Mouse (Mus musculus): Measurements from ENCODE around the gene Bpifb1. TPM values are rescaled to one million over a fixed set of nuclear protein-coding genes. Genes with fewer than 3 reads are reported as not detected.
"Not testable (repeated sequence)": the region's sequence is repeated elsewhere in the genome, so short reads cannot be mapped to it uniquely, and the experiment has no call there.

The Bpifb1 gene
- polyA plus RNA-seq, 1 experiment from 2014 or later: 0.21 TPM

DNA sequence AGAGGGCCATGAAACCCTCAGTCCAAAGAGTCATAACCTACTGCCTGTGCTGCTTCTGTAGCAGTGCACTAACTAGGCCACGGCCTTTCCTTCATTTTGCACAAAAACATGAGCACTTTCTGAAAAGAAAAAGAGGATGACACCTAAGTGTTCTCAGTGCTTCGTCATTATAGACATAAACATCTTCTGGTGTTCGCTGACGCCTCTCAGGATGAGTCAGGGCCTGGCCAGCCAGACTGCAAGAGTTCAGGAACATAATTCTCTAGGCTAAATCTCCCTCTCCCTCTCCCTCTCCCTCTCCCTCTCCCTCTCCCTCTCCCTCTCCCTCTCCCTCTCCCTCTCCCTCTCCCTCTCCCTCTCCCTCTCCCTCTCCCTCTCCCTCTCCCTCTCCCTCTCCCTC lies 7.6 kb upstream of the Bpifb1 start:
- 51% methylated on average over 4 of the region's 4 CpGs for WGBS (ENCODE audit: insufficient replicate concordance)
- not testable (repeated sequence) for H3K9ac ChIP-seq; H3K9me3 ChIP-seq (replicated peaks); H3K36me3 ChIP-seq (replicated peaks); H3K4me2 ChIP-seq; H3K27ac ChIP-seq (replicated peaks); H3K4me1 ChIP-seq (replicated peaks); H3K4me3 ChIP-seq (replicated peaks); ATAC-seq (ENCODE audit: insufficient read depth); H3K27me3 ChIP-seq

DNA sequence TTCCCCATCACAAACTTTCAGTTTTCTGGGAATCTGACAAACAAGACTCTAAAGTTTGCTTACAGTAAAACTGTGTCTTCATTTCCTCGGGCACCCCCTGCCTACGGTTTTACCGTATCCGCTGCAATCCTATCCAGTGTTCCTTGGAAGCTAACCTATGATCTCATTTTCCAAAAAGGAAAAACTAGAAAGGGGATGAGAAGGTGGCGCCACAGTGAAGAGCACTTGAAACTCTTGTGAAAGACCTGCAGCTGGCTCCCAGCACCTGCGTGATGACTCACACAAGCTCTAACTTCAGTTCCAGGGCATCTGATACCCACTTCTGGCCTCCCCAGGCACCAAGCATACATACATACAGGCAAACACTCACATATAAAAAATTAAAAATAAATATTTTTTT lies 5.3 kb upstream of the Bpifb1 start:
- Histone ChIP-seq H3K4me3 (replicated peaks) (no peak overlapping the region), H3K4me2 (no peak overlapping the region), H3K27me3 (no peaks in the 10 kb centered on the region), H3K9ac (no peak overlapping the region), H3K4me1 (replicated peaks) (no peaks in the 10 kb centered on the region), H3K36me3 (replicated peaks) (no peaks in the 10 kb centered on the region), H3K9me3 (replicated peaks) (no peaks in the 10 kb centered on the region), H3K27ac (replicated peaks) (no peak overlapping the region)
- WGBS (ENCODE audit: insufficient replicate concordance): 71% methylated on average over 6 of the region's 6 CpGs
- ATAC-seq (ENCODE audit: insufficient read depth): no peak

DNA sequence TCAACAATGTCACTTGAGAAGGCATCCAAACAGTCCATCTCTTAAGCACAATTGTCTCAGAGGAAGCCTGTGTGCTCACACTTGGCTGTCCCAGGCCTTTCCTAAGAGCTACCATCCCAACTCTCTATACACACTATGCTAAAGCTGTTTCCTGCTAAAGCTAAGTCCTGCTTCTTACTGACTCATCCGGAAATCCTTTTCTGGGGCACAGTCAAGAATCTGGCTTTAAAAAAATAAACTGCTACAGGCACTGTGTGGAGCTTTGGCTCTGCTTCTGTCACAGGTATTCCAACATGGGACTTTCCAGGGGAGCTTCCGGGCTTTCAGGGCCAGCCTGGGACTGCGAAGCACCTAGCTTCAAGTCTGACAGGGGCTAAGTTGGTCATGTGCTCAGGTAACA lies 4.9 kb upstream of the Bpifb1 start:
- H3K9me3 ChIP-seq (replicated peaks): no peaks in the 10 kb centered on the region
- no peak overlapping the region for H3K4me2 ChIP-seq
- WGBS (ENCODE audit: insufficient replicate concordance): 52% methylated on average over 3 of the region's 3 CpGs
- no peak overlapping the region for H3K4me3 ChIP-seq (replicated peaks)
- H3K36me3 ChIP-seq (replicated peaks): no peaks in the 10 kb centered on the region
- no peak for ATAC-seq (ENCODE audit: insufficient read depth)
- no peaks in the 10 kb centered on the region for H3K4me1 ChIP-seq (replicated peaks)
- no peak overlapping the region for H3K9ac ChIP-seq
- H3K27me3 ChIP-seq: no peaks in the 10 kb centered on the region
- H3K27ac ChIP-seq (replicated peaks): no peak overlapping the region

DNA sequence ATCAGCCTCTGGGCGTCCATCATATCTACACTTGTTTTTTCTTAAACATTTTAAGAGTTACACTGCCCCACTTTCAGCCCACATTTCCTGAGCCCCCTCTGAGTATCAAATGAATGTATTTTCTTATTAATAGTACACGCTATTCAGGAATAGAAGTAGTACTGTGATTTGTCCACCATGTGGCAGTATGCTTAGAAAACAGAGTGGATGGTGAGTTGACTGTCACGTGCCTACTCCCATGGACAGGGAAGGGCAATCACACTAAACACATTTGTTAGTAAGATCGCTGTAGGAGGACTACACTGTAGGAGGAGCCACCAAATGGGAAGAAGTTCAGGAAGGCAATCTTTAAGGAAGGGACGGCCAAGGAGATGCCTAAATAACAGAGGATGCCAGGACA lies 3.1 kb upstream of the Bpifb1 start:
- H3K4me3 ChIP-seq (replicated peaks): no peak overlapping the region
- no peak overlapping the region for H3K4me2 ChIP-seq
- no peak for ATAC-seq (ENCODE audit: insufficient read depth)
- no peaks in the 10 kb centered on the region for H3K4me1 ChIP-seq (replicated peaks)
- H3K9me3 ChIP-seq (replicated peaks): no peaks in the 10 kb centered on the region
- no peak overlapping the region for H3K27ac ChIP-seq (replicated peaks)
- no peaks in the 10 kb centered on the region for H3K27me3 ChIP-seq
- no peak overlapping the region for H3K9ac ChIP-seq
- WGBS (ENCODE audit: insufficient replicate concordance): 30% methylated on average over 5 of the region's 5 CpGs
- no peaks in the 10 kb centered on the region for H3K36me3 ChIP-seq (replicated peaks)

DNA sequence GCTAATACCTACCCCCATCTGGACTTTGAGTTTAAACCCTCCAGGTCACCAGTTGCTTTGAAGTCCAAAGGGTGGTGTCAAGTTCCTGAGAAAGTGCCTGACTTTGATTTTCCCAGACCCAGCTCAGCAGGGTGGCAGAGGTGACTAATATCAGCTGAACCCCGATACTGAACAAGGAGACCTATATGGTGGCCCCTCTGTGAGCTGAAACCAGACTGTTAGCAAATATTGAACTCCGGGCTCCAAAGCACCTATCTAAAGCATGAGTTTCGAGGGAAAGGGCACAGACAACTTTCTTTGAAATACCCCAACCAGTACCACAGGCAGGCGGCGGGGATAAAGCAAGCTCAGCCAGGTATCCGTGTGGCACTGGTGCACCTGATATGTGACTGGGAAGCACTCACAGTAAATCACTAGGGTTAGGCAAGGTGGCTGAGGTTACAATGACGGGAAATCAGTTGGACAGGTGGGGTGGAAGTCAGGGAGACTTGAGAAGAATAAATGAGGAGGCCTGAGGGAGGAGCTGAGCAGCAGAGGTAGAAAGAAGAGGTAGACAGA lies 662 bp upstream of the Bpifb1 start:
- Histone ChIP-seq H3K4me1 (replicated peaks) (no peaks in the 10 kb centered on the region), H3K27me3 (no peaks in the 10 kb centered on the region), H3K4me3 (replicated peaks) (no peak overlapping the region), H3K9me3 (replicated peaks) (no peaks in the 10 kb centered on the region), H3K4me2 (no peak overlapping the region), H3K27ac (replicated peaks) (no peak overlapping the region), H3K9ac (no peak overlapping the region), H3K36me3 (replicated peaks) (no peaks in the 10 kb centered on the region)
- WGBS (ENCODE audit: insufficient replicate concordance): 58% methylated on average over 7 of the region's 7 CpGs
- ATAC-seq (ENCODE audit: insufficient read depth): no peak

DNA sequence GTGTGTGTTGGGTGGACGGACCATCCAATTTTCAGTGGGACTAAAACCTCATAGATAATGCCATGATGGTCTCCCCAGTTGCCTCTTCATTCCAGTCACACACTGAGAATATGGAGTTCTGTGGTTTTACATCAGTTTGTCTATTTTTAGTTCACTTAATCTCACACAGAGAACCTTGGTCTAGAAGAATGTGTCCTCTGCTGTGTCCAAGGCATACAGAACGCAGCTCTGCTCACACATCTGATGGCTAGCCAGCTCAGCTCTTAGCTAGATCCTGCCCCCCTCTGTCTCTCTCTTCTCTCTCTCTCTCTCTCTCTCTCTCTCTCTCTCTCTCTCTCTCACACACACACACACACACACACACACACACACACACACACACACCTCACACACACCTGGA lies 1.5 kb downstream of the Bpifb1 start:
- WGBS (ENCODE audit: insufficient replicate concordance): 57% methylated on average over 2 of the region's 2 CpGs
- Histone ChIP-seq H3K9ac (no peak overlapping the region), H3K9me3 (replicated peaks) (no peaks in the 10 kb centered on the region), H3K27me3 (no peaks in the 10 kb centered on the region), H3K4me3 (replicated peaks) (no peak overlapping the region), H3K36me3 (replicated peaks) (no peaks in the 10 kb centered on the region), H3K4me1 (replicated peaks) (no peaks in the 10 kb centered on the region), H3K27ac (replicated peaks) (no peak overlapping the region), H3K4me2 (no peak overlapping the region)
- no peak for ATAC-seq (ENCODE audit: insufficient read depth)

DNA sequence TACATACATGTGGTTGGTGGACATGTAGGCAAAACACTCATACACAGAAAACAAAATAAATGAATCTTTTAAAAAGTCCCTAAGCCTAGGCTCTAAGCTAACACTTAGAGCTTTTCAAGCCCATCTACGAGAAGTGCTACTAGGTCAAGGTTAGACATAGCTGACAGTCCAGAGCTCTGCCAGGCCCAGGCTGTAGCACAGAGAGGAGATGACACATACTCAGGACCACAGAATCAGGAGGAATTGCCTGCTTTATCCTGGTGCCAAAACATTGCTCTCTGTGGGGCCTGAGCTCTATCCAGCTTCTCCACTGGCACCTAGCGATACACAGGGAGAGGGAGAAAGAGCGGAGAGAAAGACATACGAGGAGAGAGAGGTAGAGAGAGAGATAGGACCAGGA lies 2.5 kb downstream of the Bpifb1 start:
- Histone ChIP-seq H3K4me1 (replicated peaks) (no peaks in the 10 kb centered on the region), H3K27me3 (no peaks in the 10 kb centered on the region), H3K27ac (replicated peaks) (no peak overlapping the region), H3K9ac (no peak overlapping the region), H3K4me3 (replicated peaks) (no peak overlapping the region), H3K36me3 (replicated peaks) (no peaks in the 10 kb centered on the region), H3K9me3 (replicated peaks) (no peaks in the 10 kb centered on the region), H3K4me2 (no peak overlapping the region)
- ATAC-seq (ENCODE audit: insufficient read depth): no peak
- 61% methylated on average over 4 of the region's 4 CpGs for WGBS (ENCODE audit: insufficient replicate concordance)

DNA sequence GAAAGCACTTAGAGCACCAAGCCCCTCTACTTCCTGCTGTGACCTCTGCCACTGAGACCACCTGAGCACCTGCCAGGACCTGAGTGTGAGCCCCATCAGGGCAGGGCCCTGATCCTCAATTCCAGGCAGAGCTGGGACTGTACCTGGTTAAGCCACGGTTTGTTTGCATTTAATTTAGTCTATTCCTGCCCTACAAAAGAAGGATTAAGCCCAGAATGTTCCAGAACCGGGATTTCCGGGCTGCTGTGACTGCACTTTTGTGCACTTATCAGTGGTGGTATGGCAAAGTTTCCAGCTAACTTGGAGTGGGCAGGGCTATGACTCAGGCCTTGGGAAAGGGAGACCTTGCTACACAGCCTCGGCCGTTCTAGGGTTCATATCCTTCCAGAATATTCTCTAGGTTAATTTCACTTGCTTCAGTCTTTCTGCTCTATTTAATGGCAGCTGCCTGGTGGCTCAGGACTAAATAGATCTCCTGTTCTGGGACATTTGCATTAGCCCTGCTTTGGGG lies 3.4 kb downstream of the Bpifb1 start:
- H3K9me3 ChIP-seq (replicated peaks): no peaks in the 10 kb centered on the region
- H3K4me1 ChIP-seq (replicated peaks): no peaks in the 10 kb centered on the region
- no peak overlapping the region for H3K9ac ChIP-seq
- no peak overlapping the region for H3K4me3 ChIP-seq (replicated peaks)
- no peaks in the 10 kb centered on the region for H3K27me3 ChIP-seq
- WGBS (ENCODE audit: insufficient replicate concordance): 46% methylated on average over 5 of the region's 5 CpGs
- H3K36me3 ChIP-seq (replicated peaks): no peaks in the 10 kb centered on the region
- ATAC-seq (ENCODE audit: insufficient read depth): no peak
- no peak overlapping the region for H3K27ac ChIP-seq (replicated peaks)
- no peak overlapping the region for H3K4me2 ChIP-seq

DNA sequence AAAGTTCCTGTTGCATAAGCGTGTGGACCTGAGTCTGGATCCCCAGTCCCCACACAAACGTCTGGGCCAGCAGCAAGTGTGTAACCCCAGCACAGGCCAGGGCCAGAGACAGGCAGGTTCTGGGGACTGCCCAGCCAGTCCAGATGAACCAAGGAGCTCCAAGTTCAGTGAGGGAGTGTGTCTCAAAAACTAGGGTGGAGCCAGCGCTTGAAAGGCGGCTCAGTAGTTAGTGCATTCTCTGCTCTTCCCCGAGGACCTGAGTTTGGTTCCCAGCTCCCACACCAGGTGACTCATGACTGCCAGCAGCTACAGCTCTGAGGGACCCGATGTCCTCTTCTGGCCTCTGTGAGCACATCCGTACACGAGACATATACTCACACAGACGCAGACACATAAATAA lies 6.4 kb downstream of the Bpifb1 start:
- H3K9me3 ChIP-seq (replicated peaks): no peaks in the 10 kb centered on the region
- WGBS (ENCODE audit: insufficient replicate concordance): 65% methylated on average over 9 of the region's 9 CpGs
- no peaks in the 10 kb centered on the region for H3K27me3 ChIP-seq
- no peaks in the 10 kb centered on the region for H3K36me3 ChIP-seq (replicated peaks)
- no peak overlapping the region for H3K4me3 ChIP-seq (replicated peaks)
- H3K9ac ChIP-seq: no peak overlapping the region
- no peaks in the 10 kb centered on the region for H3K4me1 ChIP-seq (replicated peaks)
- ATAC-seq (ENCODE audit: insufficient read depth): no peak
- H3K4me2 ChIP-seq: no peak overlapping the region
- no peak overlapping the region for H3K27ac ChIP-seq (replicated peaks)

DNA sequence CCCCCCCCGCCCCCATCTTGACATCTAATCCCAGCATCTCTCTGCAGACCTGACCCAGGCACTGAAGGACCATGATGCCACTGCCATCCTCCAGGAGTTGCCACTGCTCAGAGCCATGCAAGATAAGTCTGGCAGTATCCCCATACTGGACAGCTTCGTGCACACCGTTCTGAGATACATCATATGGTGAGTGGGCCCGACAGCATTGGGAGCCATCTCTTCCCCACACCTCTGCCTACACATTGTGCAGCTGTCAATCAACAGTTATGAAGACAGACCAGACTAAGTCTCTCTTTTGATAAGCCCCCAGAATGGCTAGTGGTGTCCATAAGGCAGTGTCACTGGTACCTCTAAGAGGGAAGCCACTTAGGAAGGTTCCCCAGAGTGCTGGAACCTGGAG lies 14.0 kb downstream of the Bpifb1 start:
- WGBS (ENCODE audit: insufficient replicate concordance): 63% methylated on average over 4 of the region's 4 CpGs
- no peak overlapping the region for H3K4me3 ChIP-seq (replicated peaks)
- no peaks in the 10 kb centered on the region for H3K9me3 ChIP-seq (replicated peaks)
- no peak for ATAC-seq (ENCODE audit: insufficient read depth)
- H3K4me1 ChIP-seq (replicated peaks): no peaks in the 10 kb centered on the region
- no peak overlapping the region for H3K27ac ChIP-seq (replicated peaks)
- H3K27me3 ChIP-seq: no peaks in the 10 kb centered on the region
- H3K9ac ChIP-seq: no peak overlapping the region
- H3K4me2 ChIP-seq: no peak overlapping the region
- H3K36me3 ChIP-seq (replicated peaks): no peaks in the 10 kb centered on the region

DNA sequence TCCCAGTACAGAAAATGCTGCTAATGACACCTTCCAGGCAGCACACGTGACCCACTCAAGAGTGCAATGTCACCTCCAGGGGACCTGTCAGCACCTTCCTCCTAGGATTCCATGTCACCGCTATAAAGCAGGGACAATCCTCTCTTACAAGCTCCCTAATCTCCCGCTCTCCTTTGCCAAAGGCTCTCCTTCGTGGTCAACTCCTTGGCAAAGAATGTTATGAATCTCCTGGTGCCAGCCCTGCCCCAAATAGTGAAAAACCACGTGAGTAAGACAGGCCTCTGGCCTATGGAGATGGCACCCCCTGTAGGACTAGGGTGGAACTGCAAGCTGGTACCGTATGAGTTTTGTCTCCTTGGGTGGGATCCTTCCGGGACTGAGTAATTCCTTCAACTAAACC lies 16.3 kb downstream of the Bpifb1 start:
- no peaks in the 10 kb centered on the region for H3K27me3 ChIP-seq
- no peaks in the 10 kb centered on the region for H3K9me3 ChIP-seq (replicated peaks)
- no peak overlapping the region for H3K9ac ChIP-seq
- no peaks in the 10 kb centered on the region for H3K36me3 ChIP-seq (replicated peaks)
- 51% methylated on average over 7 of the region's 7 CpGs for WGBS (ENCODE audit: insufficient replicate concordance)
- no peaks in the 10 kb centered on the region for H3K4me1 ChIP-seq (replicated peaks)
- no peak overlapping the region for H3K4me3 ChIP-seq (replicated peaks)
- H3K27ac ChIP-seq (replicated peaks): no peak overlapping the region
- no peak overlapping the region for H3K4me2 ChIP-seq
- ATAC-seq (ENCODE audit: insufficient read depth): no peak

DNA sequence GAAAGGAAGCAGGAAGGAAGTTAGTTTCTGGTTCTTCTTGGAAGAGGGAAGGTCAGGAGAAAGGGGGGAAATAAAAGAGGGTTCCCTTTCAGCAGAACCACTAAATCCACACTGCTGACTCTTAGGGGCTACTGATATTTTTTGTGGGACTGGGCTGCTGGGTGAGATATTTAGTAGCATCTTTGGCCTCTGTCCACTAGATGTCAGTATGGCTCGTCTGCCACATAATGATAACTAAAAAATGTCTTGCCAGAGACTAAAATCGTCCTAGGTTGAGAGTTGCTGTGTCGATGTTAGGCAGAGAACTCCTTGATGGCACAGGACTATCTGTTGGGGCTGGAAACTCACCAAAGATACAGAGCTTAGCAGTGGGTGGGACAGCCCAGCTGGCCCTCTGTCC lies 18.5 kb downstream of the Bpifb1 start:
- Histone ChIP-seq H3K9ac (no peak overlapping the region), H3K36me3 (replicated peaks) (no peaks in the 10 kb centered on the region), H3K4me3 (replicated peaks) (no peak overlapping the region), H3K9me3 (replicated peaks) (no peaks in the 10 kb centered on the region), H3K4me2 (no peak overlapping the region), H3K4me1 (replicated peaks) (no peaks in the 10 kb centered on the region), H3K27me3 (no peaks in the 10 kb centered on the region), H3K27ac (replicated peaks) (no peak overlapping the region)
- no peak for ATAC-seq (ENCODE audit: insufficient read depth)
- WGBS (ENCODE audit: insufficient replicate concordance): 3% methylated on average over 3 of the region's 3 CpGs

Data from liver, embryonic 15.5 days (tissue).